Mouse (Mus musculus) megakaryocyte, adult 5-6 weeks (primary cell): ENCODE measurements around the gene Odf3b. TPM values are rescaled to one million over a fixed set of nuclear protein-coding genes. Genes with fewer than 3 reads are reported as not detected.

Source experiments
- ATAC-seq: 2 replicates; pipeline ENCODE4 v1.8.0; 2016; ENCODE audit warnings: mild to moderate bottlenecking, inconsistent platforms; ENCODE audit not compliant: poor library complexity, severe bottlenecking
- total RNA-seq, 2 experiments: library from RNA; stranded (forward) in 1 of 2; stranded (reverse) in 1 of 2; fragments of 153-499, 151-499 nt in 1 of 2; fragments of 221-1000, 200-1000 nt in 1 of 2; gene quantifications; 2 replicates each; pipeline versions ENCODE4 v1.2.3 to v1.2.4; 2015 to 2017

Gene Odf3b
- total RNA-seq, 2 experiments from 2014 or later: not detected

- peak; percentile 75 for ATAC-seq
Measured at GRCm38 (mm10) chr15:89339696-89340095, 39.4 kb downstream of the Odf3b start.

DNA sequence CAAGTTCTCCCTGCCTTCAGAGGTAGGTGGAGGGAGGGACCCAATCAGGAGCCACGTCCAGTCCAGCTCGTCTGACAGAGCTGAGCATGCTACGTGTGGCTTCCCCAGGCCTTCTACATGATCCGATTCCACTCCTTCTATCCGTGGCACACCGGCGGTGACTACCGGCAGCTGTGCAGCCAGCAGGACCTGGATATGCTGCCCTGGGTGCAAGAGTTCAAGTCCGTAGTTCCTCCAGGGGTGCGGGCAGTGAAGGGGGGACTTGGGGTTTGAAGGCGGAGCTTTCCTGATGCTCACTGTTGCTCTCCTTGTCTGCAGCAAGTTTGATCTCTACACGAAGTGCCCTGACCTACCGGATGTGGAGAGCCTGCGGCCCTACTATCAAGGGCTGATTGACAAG lies 42.7 kb downstream of the Odf3b start:
- no peak for ATAC-seq

- ATAC-seq: no peak
Measured at GRCm38 (mm10) chr15:89334774-89335537, 44.1 kb downstream of the Odf3b start.

DNA sequence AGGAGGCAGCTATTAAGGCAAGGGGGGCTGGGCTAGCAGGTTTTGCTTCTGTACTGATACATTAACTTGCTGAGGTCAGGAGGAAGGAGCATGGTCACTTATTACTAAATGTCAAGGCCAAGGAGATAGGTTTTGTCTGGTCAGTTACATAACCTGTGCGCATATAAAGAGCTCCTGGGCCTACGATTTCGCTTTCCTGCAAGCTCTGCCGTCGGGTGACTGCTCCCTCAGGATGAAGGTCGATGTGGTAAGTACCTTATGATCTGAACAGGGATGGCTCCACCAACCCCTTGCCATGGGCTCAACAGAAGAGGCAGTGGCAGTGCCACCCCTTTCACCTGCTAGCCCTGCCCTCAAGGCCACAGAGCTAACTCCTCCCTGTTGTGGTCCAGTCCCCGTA lies 44.8 kb downstream of the Odf3b start, which contains the start of gene Miox:
TSS of gene Miox (plus strand) at position 128 of the 400 bp plus-strand sequence.
- ATAC-seq: no peak

Other genes starting within 250 kb of the Odf3b start
- gene Mapk12, start 238.6 kb downstream of the Odf3b start, total RNA-seq (2015): 0.64 and 0.65 TPM in 2 replicates
- not detected in 2 replicates for gene Mapk12, start 238.6 kb downstream of the Odf3b start, total RNA-seq (2017)
- gene Mapk11, start 229.7 kb downstream of the Odf3b start, total RNA-seq (2015): 0.40 and 0.43 TPM in 2 replicates
- 0.24 and 0.51 TPM in 2 replicates for gene Mapk11, start 229.7 kb downstream of the Odf3b start, total RNA-seq (2017)
- gene Plxnb2, start 198.5 kb downstream of the Odf3b start, total RNA-seq (2015): 95.9 and 101 TPM in 2 replicates
- 111 and 118 TPM in 2 replicates for gene Plxnb2, start 198.5 kb downstream of the Odf3b start, total RNA-seq (2017)
- 0.71 and 1.4 TPM in 2 replicates for gene Dennd6b, start 182.8 kb downstream of the Odf3b start, total RNA-seq (2015)
- 0.59 and 0.89 TPM in 2 replicates for gene Dennd6b, start 182.8 kb downstream of the Odf3b start, total RNA-seq (2017)
- gene Ppp6r2, start 167.7 kb downstream of the Odf3b start, total RNA-seq (2015): 10.5 and 13.1 TPM in 2 replicates
- gene Ppp6r2, start 167.7 kb downstream of the Odf3b start, total RNA-seq (2017): 11.6 and 12.4 TPM in 2 replicates
- gene Sbf1, start 64.0 kb downstream of the Odf3b start, total RNA-seq (2015): 109 and 120 TPM in 2 replicates
- 40.6 and 53.5 TPM in 2 replicates for gene Sbf1, start 64.0 kb downstream of the Odf3b start, total RNA-seq (2017)
- 0.16 TPM in 1 of 2 replicates, not detected in the other for gene Adm2, start 56.6 kb downstream of the Odf3b start, total RNA-seq (2015)
- gene Adm2, start 56.6 kb downstream of the Odf3b start, total RNA-seq (2017): not detected in 2 replicates
- gene Miox, start 44.9 kb downstream of the Odf3b start, total RNA-seq (2015): not detected in 2 replicates
- gene Miox, start 44.9 kb downstream of the Odf3b start, total RNA-seq (2017): 0.99 and 1.0 TPM in 2 replicates
- 31.0 and 31.8 TPM in 2 replicates for gene Lmf2, start 23.6 kb downstream of the Odf3b start, total RNA-seq (2015)
- gene Lmf2, start 23.6 kb downstream of the Odf3b start, total RNA-seq (2017): 28.7 and 31.6 TPM in 2 replicates
- 89.5 and 98.1 TPM in 2 replicates for gene Ncaph2, start 23.6 kb downstream of the Odf3b start, total RNA-seq (2015)
- 86.6 and 92.0 TPM in 2 replicates for gene Ncaph2, start 23.6 kb downstream of the Odf3b start, total RNA-seq (2017)
- 7.3 and 10.4 TPM in 2 replicates for gene Sco2, start 5.4 kb downstream of the Odf3b start, total RNA-seq (2015)
- 3.4 and 5.7 TPM in 2 replicates for gene Sco2, start 5.4 kb downstream of the Odf3b start, total RNA-seq (2017)
- gene Tymp, start 2.2 kb downstream of the Odf3b start, total RNA-seq (2015): not detected in 2 replicates
- 0.07 and 0.12 TPM in 2 replicates for gene Tymp, start 2.2 kb downstream of the Odf3b start, total RNA-seq (2017)
- gene Klhdc7b, start 5.6 kb upstream of the Odf3b start, total RNA-seq (2015): not detected in 2 replicates
- gene Klhdc7b, start 5.6 kb upstream of the Odf3b start, total RNA-seq (2017): not detected in 2 replicates
- gene Syce3, start 31.2 kb upstream of the Odf3b start, total RNA-seq (2015): not detected in 2 replicates
- gene Syce3, start 31.2 kb upstream of the Odf3b start, total RNA-seq (2017): not detected in 2 replicates
- gene Cpt1b, start 46.6 kb upstream of the Odf3b start, total RNA-seq (2015): 0.82 and 1.3 TPM in 2 replicates
- 0.61 and 0.88 TPM in 2 replicates for gene Cpt1b, start 46.6 kb upstream of the Odf3b start, total RNA-seq (2017)
- 1.8 and 2.1 TPM in 2 replicates for gene C730034F03Rik, start 50.3 kb upstream of the Odf3b start, total RNA-seq (2015)
- gene C730034F03Rik, start 50.3 kb upstream of the Odf3b start, total RNA-seq (2017): 7.6 and 9.2 TPM in 2 replicates
- not detected in 2 replicates for gene Gm44502, start 50.4 kb upstream of the Odf3b start, total RNA-seq (2015)
- gene Gm44502, start 50.4 kb upstream of the Odf3b start, total RNA-seq (2017): 0.26 and 0.45 TPM in 2 replicates
- gene Chkb, start 50.6 kb upstream of the Odf3b start, total RNA-seq (2015): 68.2 and 74.9 TPM in 2 replicates
- gene Chkb, start 50.6 kb upstream of the Odf3b start, total RNA-seq (2017): 28.6 and 29.3 TPM in 2 replicates
- gene Mapk8ip2, start 74.6 kb upstream of the Odf3b start, total RNA-seq (2015): not detected in 2 replicates
- gene Mapk8ip2, start 74.6 kb upstream of the Odf3b start, total RNA-seq (2017): not detected in 2 replicates
- 9.2 and 10.1 TPM in 2 replicates for gene Arsa, start 98.1 kb upstream of the Odf3b start, total RNA-seq (2015)
- 11.1 and 14.1 TPM in 2 replicates for gene Arsa, start 98.1 kb upstream of the Odf3b start, total RNA-seq (2017)
- gene Shank3, start 120.3 kb upstream of the Odf3b start, total RNA-seq (2015): 0.09 and 0.11 TPM in 2 replicates
- not detected in 2 replicates for gene Shank3, start 120.3 kb upstream of the Odf3b start, total RNA-seq (2017)
- gene Acr, start 189.0 kb upstream of the Odf3b start, total RNA-seq (2015): not detected in 2 replicates
- not detected in 2 replicates for gene Acr, start 189.0 kb upstream of the Odf3b start, total RNA-seq (2017)
- gene Rabl2, start 212.6 kb upstream of the Odf3b start, total RNA-seq (2015): 2.7 and 5.0 TPM in 2 replicates
- gene Rabl2, start 212.6 kb upstream of the Odf3b start, total RNA-seq (2017): 1.1 and 1.6 TPM in 2 replicates